Mouse (Mus musculus) liver, adult 10 weeks (tissue): ENCODE measurements around the gene Tcl1b3. TPM values are rescaled to one million over a fixed set of nuclear protein-coding genes. Genes with fewer than 3 reads are reported as not detected.

Experiments used
- polyA plus RNA-seq: library from polyadenylated mRNA; stranded (reverse); fragments of 350-450 nt; fragmentation: Illumina TruSeq; extraction: RNeasy Lipid Tissue Mini Kit (QIAGEN cat#74804); gene quantifications from one replicate; pipeline ENCODE4 v1.2.3, GENCODE M21; 2014; ENCODE audit warnings: low read depth, low replicate concordance

The Tcl1b3 gene
- not detected for polyA plus RNA-seq

DNA sequence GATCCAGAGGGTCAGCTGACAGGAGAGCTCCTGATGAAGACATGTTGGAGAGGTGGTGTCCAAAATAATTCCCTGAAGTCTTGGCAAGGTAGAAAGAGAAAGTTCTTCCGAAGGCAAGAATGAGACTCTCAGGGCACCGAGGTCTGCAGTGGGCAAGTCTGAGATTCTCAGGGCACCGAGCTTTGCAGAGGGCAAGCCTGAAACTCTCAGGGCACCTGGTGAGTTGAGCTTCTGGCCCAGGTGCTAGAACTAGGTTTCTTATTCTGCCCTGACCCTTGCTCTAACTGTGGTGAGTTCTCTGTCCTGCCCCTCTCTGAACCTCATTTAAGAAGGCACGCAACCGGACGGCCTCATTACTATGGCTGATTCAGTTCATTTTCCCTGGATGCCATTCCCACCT, at the start of gene Tcl1b3:
TSS of gene Tcl1b3 (plus strand) at position 301 of the 400 bp plus-strand sequence.

DNA sequence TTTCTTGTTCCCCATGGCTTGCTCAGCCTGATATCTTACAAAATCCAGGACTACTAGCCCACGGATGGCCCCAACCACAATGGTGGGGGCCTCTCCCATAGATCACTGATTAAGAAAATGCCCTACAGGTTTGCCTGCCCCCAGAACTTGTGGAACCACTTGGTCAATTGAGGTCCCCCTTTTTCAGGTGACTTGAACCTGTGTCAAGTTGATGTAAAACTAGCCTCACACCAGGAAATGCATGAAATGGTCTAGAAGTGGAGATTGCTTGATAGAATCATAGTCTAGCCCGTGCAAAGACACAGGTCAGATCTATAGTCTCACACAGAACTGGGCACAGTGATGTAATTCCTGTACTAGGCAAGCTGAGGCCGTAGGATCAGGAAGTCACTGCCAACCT, 45.1 kb upstream of the Tcl1b3 start, which contains the start of gene Tcl1b2:
TSS of gene Tcl1b2 (plus strand) at position 301 of the 400 bp plus-strand sequence.

DNA sequence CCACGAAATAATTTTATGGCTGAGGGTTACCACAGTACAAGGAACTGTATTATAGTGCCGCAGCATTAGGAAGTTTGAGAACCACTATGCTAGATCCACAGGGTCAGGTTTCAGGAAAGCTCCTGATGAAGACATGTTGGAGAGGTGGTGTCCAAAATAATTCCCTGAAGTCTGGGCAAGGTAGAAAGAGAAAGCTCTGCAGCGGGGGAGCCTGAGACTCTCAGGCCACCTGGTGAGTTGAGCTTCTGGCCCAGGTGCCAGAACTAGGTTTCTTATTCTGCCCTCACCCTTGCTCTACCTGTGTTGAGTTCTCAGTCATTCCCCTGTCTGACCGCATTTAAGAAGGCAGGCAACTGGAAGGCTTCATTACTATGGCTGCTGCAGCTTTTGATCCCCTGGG, 31.5 kb upstream of the Tcl1b3 start, which contains the start of gene Tcl1b1:
TSS of gene Tcl1b1 (plus strand) at position 301 of the 400 bp plus-strand sequence.

DNA sequence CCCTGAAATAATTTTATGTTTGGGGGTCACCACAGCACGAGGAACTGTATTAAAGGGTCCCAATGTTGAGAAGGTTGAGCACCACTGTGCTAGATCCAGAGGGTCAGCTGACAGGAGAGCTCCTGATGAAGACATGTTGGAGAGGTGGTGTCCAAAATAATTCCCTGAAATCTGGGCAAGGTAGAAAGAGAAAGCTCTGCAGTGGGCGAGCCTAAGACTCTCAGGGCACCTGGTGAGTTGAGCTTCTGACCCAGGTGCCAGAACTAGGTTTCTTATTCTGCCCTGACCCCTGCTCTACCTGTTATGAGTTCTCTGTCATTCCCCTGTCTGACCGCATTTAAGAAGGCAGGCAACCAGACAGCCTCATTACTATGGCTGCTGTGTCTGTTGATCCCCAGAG, 14.8 kb upstream of the Tcl1b3 start, which contains the start of gene Tcl1b5:
TSS of gene Tcl1b5 (plus strand) at position 301 of the 400 bp plus-strand sequence.

DNA sequence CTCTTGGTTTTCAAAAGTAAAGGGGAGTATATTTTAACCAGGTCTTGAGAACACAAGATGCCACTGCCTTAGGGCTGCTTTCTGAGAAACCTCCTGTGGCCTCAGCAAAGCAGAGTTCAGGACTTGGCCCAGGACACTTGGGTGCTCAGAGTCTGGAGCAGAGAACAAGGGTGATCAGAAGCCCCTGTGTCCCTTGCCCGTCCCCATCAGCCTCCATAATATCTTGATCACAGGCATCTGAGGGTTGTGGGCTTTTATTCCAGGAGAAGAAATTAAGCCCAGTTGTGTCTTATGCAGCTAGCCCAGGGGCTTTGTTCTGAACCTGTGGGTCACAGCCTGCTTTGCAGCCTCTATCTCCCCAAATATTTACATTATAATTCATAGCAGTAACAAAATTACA, 10.8 kb downstream of the Tcl1b3 start, which contains the start of gene Tcl1b4:
TSS of gene Tcl1b4 (plus strand) at position 301 of the 400 bp plus-strand sequence.

DNA sequence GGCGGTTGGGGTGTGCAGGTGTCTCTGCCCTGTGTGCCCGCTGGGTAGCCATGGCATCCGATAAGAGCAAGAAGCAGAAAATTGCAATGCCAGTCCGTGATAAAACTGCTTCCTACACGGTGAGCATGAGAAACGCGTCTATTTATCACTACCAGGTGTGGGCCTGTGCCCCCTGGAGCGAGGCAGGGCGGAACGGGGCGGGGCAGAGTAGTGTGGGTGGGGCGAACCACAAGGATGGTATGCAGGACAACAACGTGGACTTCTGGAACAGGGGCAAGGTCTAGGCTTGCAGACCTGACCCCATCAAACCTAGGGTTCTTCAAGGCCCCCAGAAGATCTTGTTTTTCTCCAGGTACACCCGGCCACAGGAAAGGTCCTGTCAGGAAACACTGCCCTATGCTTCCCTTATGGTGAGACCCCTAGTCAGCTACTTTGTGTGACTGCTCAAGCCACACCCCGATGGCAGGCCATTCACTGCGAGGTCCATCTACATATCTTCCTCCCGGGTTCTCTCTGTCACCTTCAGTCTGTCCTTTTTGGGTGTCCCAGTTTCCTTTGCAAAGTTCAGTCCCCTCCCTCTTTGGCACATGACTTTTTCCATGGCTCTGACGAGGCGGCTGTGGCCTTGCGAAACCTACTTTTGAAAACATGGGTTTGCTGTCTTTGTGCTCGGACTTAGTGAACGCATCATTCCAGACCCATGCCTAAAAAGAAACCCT, 31.9 kb downstream of the Tcl1b3 start, which contains the start of gene Tcl1:
TSS of gene Tcl1 (minus strand) at position 193 of the 719 bp plus-strand sequence.

Other genes with a start within 250 kb of the Tcl1b3 start
- 0.53 TPM for gene Syne3, start 181.2 kb upstream of the Tcl1b3 start, polyA plus RNA-seq
- 25.1 TPM for gene Glrx5, start 158.4 kb upstream of the Tcl1b3 start, polyA plus RNA-seq
- not detected for gene Tcl1b2, start 45.0 kb upstream of the Tcl1b3 start, polyA plus RNA-seq
- gene Tcl1b1, start 31.4 kb upstream of the Tcl1b3 start, polyA plus RNA-seq, result not detected
- gene Tcl1b5, start 14.7 kb upstream of the Tcl1b3 start, polyA plus RNA-seq, result not detected
- gene Tcl1b4, start 10.9 kb downstream of the Tcl1b3 start, polyA plus RNA-seq, result not detected
- gene Tcl1, start 31.8 kb downstream of the Tcl1b3 start, polyA plus RNA-seq, result not detected
- gene Tunar, start 142.8 kb downstream of the Tcl1b3 start, polyA plus RNA-seq, result not detected